Mouse (Mus musculus) splenic B cell, adult 2 months (primary cell): ENCODE measurements around the gene Mthfsd.

Experiments used
- DNase-seq: peaks from one replicate; pipeline ENCODE4 v3.0.0-alpha.2; 2011; ENCODE audit warnings: low read depth, low spot score
- H3K27me3 ChIP-seq: 2 replicates; pipeline ENCODE4 v1.6.1; 2012; ENCODE audit warnings: mild to moderate bottlenecking, low read length, moderate library complexity, mixed read lengths; ENCODE audit not compliant: control insufficient read depth, poor library complexity, insufficient read depth, severe bottlenecking
- H3K36me3 ChIP-seq: 2 replicates; pipeline ENCODE4 v1.6.1; 2012; ENCODE audit warnings: mild to moderate bottlenecking, low read length, moderate library complexity, mixed read lengths; ENCODE audit not compliant: control insufficient read depth, poor library complexity, insufficient read depth, severe bottlenecking

Mthfsd gene

GRCm38 (mm10) chr8:121116591-121117185 is 8.5 kb upstream of the Mthfsd start:
- H3K36me3 ChIP-seq: no peaks in the 10 kb centered on the region
- peaks cover 3% of the 10 kb centered on the region; the same call in 1 of the 2 replicates for H3K27me3 ChIP-seq
- DNase-seq: peak; percentile 47

GRCm38 (mm10) chr8:121115948-121116347 is 7.8 kb upstream of the Mthfsd start, which contains the start of gene Foxc2:
Foxc2 (plus strand) TSS chr8:121116171.
- DNase-seq: peak; percentile 86
- Histone ChIP-seq H3K27me3 (peaks cover 3% of the 10 kb centered on the region; the same call in 1 of the 2 replicates), H3K36me3 (no peaks in the 10 kb centered on the region)

DNA sequence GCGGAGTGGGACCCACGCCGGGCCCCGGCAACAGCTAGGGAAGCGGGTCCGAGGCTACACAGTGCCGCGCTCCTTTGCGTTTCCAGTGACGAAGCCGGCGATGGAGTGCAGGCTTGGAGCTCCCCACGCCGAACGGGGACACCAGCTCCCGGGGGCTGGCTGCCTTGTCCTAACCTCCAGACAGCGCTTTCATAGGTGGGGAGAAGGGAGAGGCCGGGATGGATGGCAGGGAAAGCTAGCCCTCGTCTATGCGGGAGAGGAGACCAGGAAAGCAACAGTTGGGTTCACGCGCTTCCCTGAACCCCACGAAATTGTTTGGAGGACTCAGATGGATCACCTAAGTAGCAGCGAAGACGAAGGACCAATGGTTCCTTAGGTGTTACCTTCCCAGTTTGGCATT is 6.9 kb upstream of the Mthfsd start:
- no peaks in the 10 kb centered on the region for H3K36me3 ChIP-seq
- no peak for DNase-seq
- H3K27me3 ChIP-seq: peaks cover 3% of the 10 kb centered on the region; the same call in 1 of the 2 replicates

- DNase-seq: peak; percentile 96
- H3K27me3 ChIP-seq: peaks cover 3% of the 10 kb centered on the region; the same call in 1 of the 2 replicates
- H3K36me3 ChIP-seq: no peaks in the 10 kb centered on the region
These were observed 5.1 kb upstream of the Mthfsd start for GRCm38 (mm10) chr8:121113261-121113660.

- peaks cover 1% of the 10 kb centered on the region; the same call in 1 of the 2 replicates for H3K27me3 ChIP-seq
- DNase-seq: peak; percentile 73
- no peaks in the 10 kb centered on the region for H3K36me3 ChIP-seq
These were observed 3.1 kb upstream of the Mthfsd start for GRCm38 (mm10) chr8:121111145-121111907.

- no peak for DNase-seq
- H3K27me3 ChIP-seq: no peaks in the 10 kb centered on the region
- H3K36me3 ChIP-seq: no peaks in the 10 kb centered on the region
These were observed 465 bp upstream of the Mthfsd start for GRCm38 (mm10) chr8:121108657-121109056.

DNA sequence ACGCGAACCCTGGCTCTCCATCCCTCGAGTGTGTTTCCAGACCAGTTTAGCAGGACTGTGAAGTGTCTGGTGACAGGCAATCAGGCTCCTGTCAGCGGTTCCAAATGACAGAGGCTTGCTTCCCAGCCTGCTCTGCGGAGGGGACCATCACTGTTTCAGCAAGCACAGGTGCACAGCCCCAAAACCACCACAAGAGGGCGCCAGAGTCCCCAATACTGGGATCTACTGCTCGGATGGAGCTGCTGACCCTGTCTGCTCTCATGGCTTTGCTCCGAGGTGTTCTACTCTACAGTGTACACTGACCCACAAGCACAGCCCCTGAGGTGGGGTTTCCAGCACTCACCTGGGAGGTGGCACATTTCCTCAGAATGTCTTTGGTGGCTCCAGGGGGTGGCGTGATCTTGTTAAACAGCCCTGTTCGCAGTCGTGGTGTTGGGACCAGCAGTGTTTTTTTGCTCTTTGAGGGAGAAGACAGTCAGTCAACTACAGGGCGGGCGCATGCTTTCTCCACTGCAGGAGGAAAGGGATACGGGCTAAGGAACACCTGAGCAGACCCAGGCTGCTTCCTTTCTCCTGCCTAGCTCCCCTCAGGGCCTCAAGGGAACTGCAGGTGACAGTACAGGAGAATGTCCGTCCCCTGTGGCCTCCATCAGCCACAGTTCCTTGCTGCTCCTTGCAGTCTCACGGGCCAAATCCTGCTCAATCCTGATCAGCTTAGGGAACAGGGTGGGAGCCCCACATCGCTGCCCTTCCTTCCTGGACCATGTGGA is 4.0 kb downstream of the Mthfsd start:
- peak; percentile 84 for DNase-seq
- no peaks in the 10 kb centered on the region for H3K27me3 ChIP-seq
- H3K36me3 ChIP-seq: peaks cover 2% of the 10 kb centered on the region; the same call in 1 of the 2 replicates

DNA sequence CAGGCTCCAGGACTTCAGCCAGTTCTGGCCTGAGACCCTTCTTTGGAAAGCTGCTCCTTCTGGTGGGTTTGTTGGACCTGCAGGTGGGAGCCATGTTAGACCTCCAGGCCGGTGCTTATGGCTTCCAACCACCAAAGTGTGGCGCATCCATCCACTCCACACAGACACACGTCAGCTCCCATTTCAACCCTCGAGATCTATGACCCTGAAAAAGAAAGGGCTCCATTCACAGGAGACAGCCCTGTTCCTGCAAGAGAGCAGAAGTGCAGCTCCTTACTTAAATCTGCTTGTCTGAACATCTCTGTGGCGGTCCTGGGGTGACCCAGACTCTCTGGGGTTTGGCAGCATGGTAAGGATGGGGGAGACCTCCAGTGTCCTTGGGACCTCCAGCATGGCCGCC is 14.7 kb downstream of the Mthfsd start:
- Histone ChIP-seq H3K36me3 (peaks cover 2% of the 10 kb centered on the region; the same call in 1 of the 2 replicates), H3K27me3 (peaks cover 3% of the 10 kb centered on the region; the same call in 1 of the 2 replicates)
- DNase-seq: no peak

DNA sequence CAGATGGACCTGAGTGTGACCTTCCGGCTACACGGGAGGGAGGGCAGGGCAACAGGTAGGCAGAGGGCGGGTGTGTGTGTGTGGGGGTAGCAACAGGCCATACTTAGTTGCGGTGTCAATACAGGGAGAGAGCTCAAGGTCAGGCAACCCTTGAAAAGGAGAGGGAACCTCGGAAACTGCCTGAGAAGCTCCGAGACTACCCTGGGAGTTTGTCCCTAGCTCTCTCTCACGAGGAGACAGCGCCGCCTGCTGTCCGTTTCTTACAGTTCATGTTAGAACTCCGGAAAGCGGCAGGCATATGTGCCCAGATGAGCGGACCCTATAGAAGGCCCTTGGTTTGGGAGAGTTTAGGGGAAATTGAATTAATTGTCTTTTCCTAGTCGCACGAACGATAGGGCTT is 15.6 kb downstream of the Mthfsd start:
- peaks cover 3% of the 10 kb centered on the region for H3K27me3 ChIP-seq
- no peaks in the 10 kb centered on the region for H3K36me3 ChIP-seq
- peak; percentile 82 for DNase-seq

DNA sequence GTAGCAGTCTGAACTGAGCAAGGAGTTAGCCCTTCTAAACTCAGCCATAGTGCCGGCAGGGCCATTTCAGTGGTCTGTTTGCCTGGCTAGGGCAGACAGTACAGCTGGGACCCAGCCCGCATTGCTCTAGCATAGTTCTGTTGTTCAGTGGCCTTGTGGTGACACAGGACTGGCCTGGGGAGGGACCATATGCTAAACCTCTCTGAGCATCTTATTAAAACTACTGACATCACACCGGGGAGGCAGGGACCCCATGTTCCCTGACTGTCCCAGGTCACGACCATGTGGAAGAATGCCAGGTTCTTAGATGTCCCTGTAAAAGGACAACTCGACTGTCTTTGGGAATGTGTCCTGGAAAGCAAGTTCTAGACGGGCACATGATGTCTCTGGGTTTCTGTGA is 16.1 kb downstream of the Mthfsd start:
- Histone ChIP-seq H3K27me3 (peaks cover 3% of the 10 kb centered on the region), H3K36me3 (no peaks in the 10 kb centered on the region)
- DNase-seq: no peak

- Histone ChIP-seq H3K36me3 (no peaks in the 10 kb centered on the region), H3K27me3 (peaks cover 3% of the 10 kb centered on the region)
- no peak for DNase-seq
These were observed 17.5 kb downstream of the Mthfsd start for GRCm38 (mm10) chr8:121090716-121091115.

GRCm38 (mm10) chr8:121089631-121090380 is 18.4 kb downstream of the Mthfsd start:
- no peaks in the 10 kb centered on the region for H3K36me3 ChIP-seq
- DNase-seq: no peak

GRCm38 (mm10) chr8:121088871-121089630 is 19.1 kb downstream of the Mthfsd start:
- no peak for DNase-seq
- Histone ChIP-seq H3K27me3 (peaks cover 3% of the 10 kb centered on the region), H3K36me3 (no peaks in the 10 kb centered on the region)

More at GRCm38 (mm10) chr8:121089631-121090380, 18.4 kb downstream of the Mthfsd start:
- peaks cover 3% of the 10 kb centered on the region for H3K27me3 ChIP-seq

GRCm38 (mm10) chr8:121088281-121088680 is 19.9 kb downstream of the Mthfsd start:
- no peaks in the 10 kb centered on the region for H3K36me3 ChIP-seq
- DNase-seq: no peak
- H3K27me3 ChIP-seq: peaks cover 3% of the 10 kb centered on the region
